Mouse (Mus musculus) midbrain, embryonic 10.5 days (tissue): ENCODE measurements around the gene Aplp1. TPM values are rescaled to one million over a fixed set of nuclear protein-coding genes. Genes with fewer than 3 reads are reported as not detected.

ENCODE experiments used
- DNase-seq: peaks from one replicate; pipeline ENCODE4 v3.0.0-alpha.2; 2017; ENCODE audit warnings: low spot score
- H3K27ac ChIP-seq: fragments of 300-500 bp; sonication (generic); replicated peaks from 2 replicates; pipeline ENCODE4 v1.5.1; 2016; ENCODE audit warnings: mild to moderate bottlenecking
- H3K27me3 ChIP-seq: fragments of 300-500 bp; sonication (generic); 2 replicates; pipeline ENCODE4 v1.6.1; 2016; ENCODE audit warnings: low read depth, mild to moderate bottlenecking; ENCODE audit not compliant: poor library complexity, severe bottlenecking
- H3K36me3 ChIP-seq: fragments of 300-500 bp; sonication (generic); 2 replicates; pipeline ENCODE4 v1.6.1; 2016; ENCODE audit warnings: mild to moderate bottlenecking, moderate library complexity
- H3K4me1 ChIP-seq: fragments of 300-500 bp; sonication (generic); 2 replicates; pipeline ENCODE4 v1.6.1; 2016
- H3K4me3 ChIP-seq: fragments of 300-500 bp; sonication (generic); 2 replicates; pipeline ENCODE4 v1.5.1; 2016; ENCODE audit warnings: mild to moderate bottlenecking, moderate library complexity
- H3K9me3 ChIP-seq: fragments of 300-500 bp; sonication (generic); replicated peaks from 2 replicates; pipeline ENCODE4 v1.6.1; 2016; ENCODE audit warnings: mild to moderate bottlenecking
- WGBS: fragments of 180-500 bp; shearing (Covaris S2); methylation state at CpG from one replicate; pipeline ENCODE4 v1.1.7; 2016; 5-methylcytosine and 5-hydroxymethylcytosine counted together
- polyA plus RNA-seq: library from polyadenylated mRNA; unstranded; fragments of >200 nt; fragmentation: Nextera tagmentation; extraction: Ambion mirVana; gene quantifications from 2 replicates; pipeline ENCODE4 v1.2.1, GENCODE M21; 2016

The Aplp1 gene
- polyA plus RNA-seq, 1 experiment from 2014 or later: 69.6 TPM

DNA sequence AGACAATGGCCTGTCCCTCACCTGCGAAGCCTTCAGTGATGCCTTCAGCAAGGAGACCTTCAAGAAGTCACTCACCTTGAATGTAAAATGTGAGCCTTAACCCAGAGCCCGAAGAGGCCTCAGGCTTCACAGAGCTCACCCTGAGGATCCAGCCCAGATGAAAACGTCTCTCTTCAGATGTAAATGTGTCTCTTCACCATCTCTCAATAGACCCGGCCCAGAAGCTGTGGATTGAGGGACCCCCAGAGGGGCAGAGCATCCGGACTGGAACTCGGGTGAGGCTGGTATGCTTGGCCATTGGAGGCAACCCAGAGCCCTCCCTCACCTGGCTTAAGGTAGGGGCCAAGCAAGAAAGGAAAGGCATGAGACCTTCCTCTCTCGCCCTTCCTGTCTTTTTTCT is 18.2 kb upstream of the Aplp1 start:
- no peak for DNase-seq
- 26% methylated on average over 7 of the region's 7 CpGs for WGBS
- Histone ChIP-seq H3K9me3 (no peaks in the 10 kb centered on the region), H3K4me1 (peaks cover 19% of the 10 kb centered on the region), H3K27me3 (peaks cover 100% of the 10 kb centered on the region), H3K36me3 (no peaks in the 10 kb centered on the region), H3K4me3 (no peak overlapping the region), H3K27ac (no peak overlapping the region)

- no peak overlapping the region for H3K27ac ChIP-seq
- H3K27me3 ChIP-seq: peaks cover 100% of the 10 kb centered on the region
- no peak overlapping the region for H3K4me3 ChIP-seq
- peaks cover 32% of the 10 kb centered on the region for H3K4me1 ChIP-seq
- 35% methylated on average over 6 of the region's 6 CpGs for WGBS
- H3K9me3 ChIP-seq: 0 out of 2 replicates have a peak, but pooled peaks cover 2% of the 10 kb centered on the region
- DNase-seq: no peak
- H3K36me3 ChIP-seq: no peaks in the 10 kb centered on the region
These were observed 14.1 kb upstream of the Aplp1 start for GRCm38 (mm10) chr7:30459484-30459883.

GRCm38 (mm10) chr7:30457629-30458330 is 12.4 kb upstream of the Aplp1 start, which contains the start of the genes Kirrel2 and Nphs1:
Gene Kirrel2 (minus strand): TSS chr7:30457690.
Gene Nphs1 (plus strand): TSS chr7:30458315.
- H3K27ac ChIP-seq: peak within 1 kb of the TSS; percentile 52
- 0 out of 2 replicates have a peak, but pooled peaks cover 2% of the 10 kb centered on the region for H3K9me3 ChIP-seq
- H3K4me1 ChIP-seq: peaks cover 45% of the 10 kb centered on the region
- no peaks in the 10 kb centered on the region for H3K36me3 ChIP-seq
- DNase-seq: peak; percentile 76
- peaks cover 100% of the 10 kb centered on the region for H3K27me3 ChIP-seq
- H3K4me3 ChIP-seq: peak within 1 kb of the TSS; percentile 48
- WGBS: 2% methylated on average over 16 of the region's 16 CpGs

GRCm38 (mm10) chr7:30456911-30457628 is 11.7 kb upstream of the Aplp1 start:
- H3K36me3 ChIP-seq: no peaks in the 10 kb centered on the region
- 0 out of 2 replicates have a peak, but pooled peaks cover 2% of the 10 kb centered on the region for H3K9me3 ChIP-seq
- peaks cover 45% of the 10 kb centered on the region for H3K4me1 ChIP-seq
- H3K27me3 ChIP-seq: peaks cover 100% of the 10 kb centered on the region
- H3K27ac ChIP-seq: peak overlapping the region; percentile 52
- H3K4me3 ChIP-seq: peak overlapping the region; percentile 48
- WGBS: under 1% methylated on average over 31 of the region's 31 CpGs
- peak; percentile 44 for DNase-seq

GRCm38 (mm10) chr7:30456487-30456886 is 11.2 kb upstream of the Aplp1 start:
- peak overlapping the region; percentile 48 for H3K4me3 ChIP-seq

DNA sequence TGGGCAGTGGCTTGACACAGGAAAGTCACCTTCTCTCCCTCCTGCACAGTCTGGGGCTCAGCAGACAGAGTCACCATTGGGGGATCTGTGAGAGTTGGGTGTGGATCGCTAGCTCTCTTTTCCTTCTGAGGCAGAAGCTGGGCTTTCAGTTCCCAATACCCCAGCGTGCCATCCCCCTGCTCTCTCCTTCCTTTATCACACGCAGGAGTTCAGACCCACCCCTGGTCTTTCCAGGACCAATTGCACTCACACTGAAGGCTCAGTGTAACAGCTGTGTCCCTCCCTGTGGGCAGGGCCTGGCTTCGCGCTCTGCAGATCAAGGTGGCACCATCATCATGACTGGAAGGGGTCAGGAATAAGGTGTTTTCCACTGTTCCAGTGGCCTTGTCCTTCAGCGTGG is 8.9 kb upstream of the Aplp1 start:
- peaks cover 97% of the 10 kb centered on the region for H3K27me3 ChIP-seq
- H3K36me3 ChIP-seq: no peaks in the 10 kb centered on the region
- H3K4me1 ChIP-seq: peaks cover 42% of the 10 kb centered on the region
- no peak for DNase-seq
- H3K9me3 ChIP-seq: 0 out of 2 replicates have a peak, but pooled peaks cover 2% of the 10 kb centered on the region
- WGBS: 8% methylated on average over 6 of the region's 6 CpGs
- H3K4me3 ChIP-seq: peak overlapping the region; percentile 19; the same call in 1 of the 2 replicates
- no peak overlapping the region for H3K27ac ChIP-seq

More at GRCm38 (mm10) chr7:30456487-30456886, 11.2 kb upstream of the Aplp1 start:
- Histone ChIP-seq H3K27ac (peak overlapping the region; percentile 52), H3K9me3 (0 out of 2 replicates have a peak, but pooled peaks cover 2% of the 10 kb centered on the region), H3K36me3 (no peaks in the 10 kb centered on the region), H3K4me1 (peaks cover 45% of the 10 kb centered on the region), H3K27me3 (peaks cover 100% of the 10 kb centered on the region)
- 2% methylated on average over 9 of the region's 9 CpGs for WGBS
- DNase-seq: no peak

DNA sequence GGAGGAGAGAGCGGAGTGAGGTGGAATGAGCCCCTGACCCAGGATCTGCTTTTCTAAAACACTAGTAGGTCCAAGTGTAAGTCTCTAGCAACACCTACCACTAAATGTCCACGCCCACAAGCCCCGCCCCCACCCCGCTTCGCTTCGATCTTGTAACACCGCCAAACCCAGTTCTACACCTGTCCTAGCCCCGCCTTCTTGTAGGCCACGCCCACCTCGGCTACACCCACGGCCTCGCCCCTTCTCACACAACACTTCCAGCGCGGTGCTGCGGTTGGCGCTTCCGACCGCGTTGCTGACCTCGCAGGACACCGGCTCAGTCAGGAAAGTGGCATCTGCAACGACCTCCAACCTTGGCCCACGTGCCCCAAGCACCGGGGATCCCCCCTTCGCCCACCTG is 8.4 kb upstream of the Aplp1 start:
- no peak for DNase-seq
- Histone ChIP-seq H3K27ac (no peak overlapping the region), H3K36me3 (no peaks in the 10 kb centered on the region), H3K27me3 (peaks cover 92% of the 10 kb centered on the region), H3K4me3 (peak overlapping the region; percentile 19; the same call in 1 of the 2 replicates), H3K9me3 (0 out of 2 replicates have a peak, but pooled peaks cover 2% of the 10 kb centered on the region), H3K4me1 (peaks cover 39% of the 10 kb centered on the region)
- 2% methylated on average over 25 of the region's 25 CpGs for WGBS

- 16% methylated on average over 25 of the region's 25 CpGs for WGBS
- Histone ChIP-seq H3K36me3 (no peaks in the 10 kb centered on the region), H3K27ac (no peak overlapping the region), H3K4me1 (peaks cover 35% of the 10 kb centered on the region), H3K4me3 (no peak overlapping the region), H3K27me3 (peaks cover 87% of the 10 kb centered on the region), H3K9me3 (0 out of 2 replicates have a peak, but pooled peaks cover 2% of the 10 kb centered on the region)
- no peak for DNase-seq
These were observed 8.0 kb upstream of the Aplp1 start for GRCm38 (mm10) chr7:30453327-30453726.

DNA sequence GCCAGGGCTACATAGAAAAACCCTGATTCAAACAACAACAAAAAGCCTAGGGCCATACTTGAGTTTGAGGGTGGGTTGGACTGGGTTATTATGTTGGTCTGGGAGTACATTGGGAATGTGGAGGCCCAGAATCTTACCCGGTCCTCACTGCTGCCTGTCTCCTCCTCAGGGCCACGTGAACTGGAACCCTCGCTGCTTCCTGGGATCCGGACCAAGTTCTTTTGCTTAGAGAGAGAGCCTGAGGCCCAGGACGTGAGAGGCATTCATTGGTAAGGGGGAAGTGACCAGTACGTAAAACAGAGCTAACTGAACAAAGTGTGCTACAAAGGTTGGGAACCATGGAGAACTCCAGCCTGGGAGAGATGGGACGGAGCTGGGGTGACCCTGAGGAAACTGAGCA is 4.9 kb upstream of the Aplp1 start:
- WGBS: 79% methylated on average over 7 of the region's 7 CpGs
- H3K4me3 ChIP-seq: no peak overlapping the region
- H3K27ac ChIP-seq: no peak overlapping the region
- no peak for DNase-seq
- H3K4me1 ChIP-seq: peaks cover 23% of the 10 kb centered on the region
- H3K27me3 ChIP-seq: peaks cover 66% of the 10 kb centered on the region
- H3K9me3 ChIP-seq: peaks cover 20% of the 10 kb centered on the region
- no peaks in the 10 kb centered on the region for H3K36me3 ChIP-seq

DNA sequence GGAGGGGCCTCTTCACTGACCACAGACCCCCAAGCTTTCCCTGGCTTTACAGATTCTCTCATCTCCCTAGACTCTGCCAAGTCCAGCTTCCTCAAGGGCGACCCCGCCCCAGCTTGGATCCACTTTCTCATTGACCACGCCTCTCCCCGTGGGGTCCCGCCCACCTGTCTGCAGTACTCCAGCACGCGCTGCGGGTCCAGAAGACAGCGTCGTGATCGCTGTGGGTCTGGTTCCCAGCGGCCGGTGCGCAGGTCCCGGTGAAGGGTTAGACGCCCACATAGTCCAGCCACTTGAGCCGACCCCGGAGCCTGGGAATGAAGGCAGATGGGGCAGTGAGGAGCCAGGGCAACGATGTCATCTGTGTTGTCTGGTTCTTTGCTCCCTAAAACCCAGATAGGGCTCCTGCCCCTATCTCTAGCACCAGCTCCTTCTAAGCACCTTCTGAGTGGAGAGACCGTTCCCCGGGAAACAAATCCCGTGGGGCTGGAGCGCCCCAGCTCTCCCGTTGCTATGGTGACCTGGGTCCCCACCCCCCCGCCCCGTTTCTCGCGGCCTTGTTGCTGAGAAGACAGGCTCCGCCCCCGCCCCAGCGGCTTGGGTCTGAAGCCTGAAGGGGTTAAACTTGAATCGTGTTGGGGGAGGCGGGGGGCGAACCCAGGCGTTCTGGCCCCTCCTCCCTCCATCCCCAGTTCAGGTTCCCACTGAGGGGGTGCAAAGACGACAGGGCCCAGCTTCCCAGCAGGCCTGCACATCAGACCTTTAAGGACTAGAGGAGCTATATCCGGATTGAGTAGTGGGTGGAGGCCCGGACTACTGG is 973 bp downstream of the Aplp1 start:
- Histone ChIP-seq H3K4me3 (peak overlapping the region; percentile 80), H3K4me1 (peaks cover 40% of the 10 kb centered on the region), H3K9me3 (peaks cover 20% of the 10 kb centered on the region), H3K27ac (peak overlapping the region; percentile 92), H3K36me3 (peaks cover 34% of the 10 kb centered on the region), H3K27me3 (peaks cover 49% of the 10 kb centered on the region)
- WGBS: under 1% methylated on average over 38 of the region's 38 CpGs
- peak; percentile 89 for DNase-seq

- Histone ChIP-seq H3K36me3 (peaks cover 41% of the 10 kb centered on the region), H3K4me3 (peak overlapping the region; percentile 80), H3K4me1 (peaks cover 40% of the 10 kb centered on the region), H3K9me3 (peaks cover 20% of the 10 kb centered on the region), H3K27ac (peak overlapping the region; percentile 92; the same call in 1 of the 2 replicates), H3K27me3 (peaks cover 55% of the 10 kb centered on the region)
- DNase-seq: no peak
- 23% methylated on average over 9 of the region's 9 CpGs for WGBS
These were observed 1.6 kb downstream of the Aplp1 start for GRCm38 (mm10) chr7:30443696-30444095.

- Histone ChIP-seq H3K36me3 (peaks cover 69% of the 10 kb centered on the region), H3K9me3 (no peaks in the 10 kb centered on the region), H3K4me1 (peaks cover 35% of the 10 kb centered on the region), H3K4me3 (no peak overlapping the region), H3K27ac (no peak overlapping the region), H3K27me3 (peaks cover 66% of the 10 kb centered on the region)
- DNase-seq: peak; percentile 62
- WGBS: 24% methylated on average over 4 of the region's 5 CpGs
These were observed 4.6 kb downstream of the Aplp1 start for GRCm38 (mm10) chr7:30440697-30441096.
